In the genomic region with DNA sequence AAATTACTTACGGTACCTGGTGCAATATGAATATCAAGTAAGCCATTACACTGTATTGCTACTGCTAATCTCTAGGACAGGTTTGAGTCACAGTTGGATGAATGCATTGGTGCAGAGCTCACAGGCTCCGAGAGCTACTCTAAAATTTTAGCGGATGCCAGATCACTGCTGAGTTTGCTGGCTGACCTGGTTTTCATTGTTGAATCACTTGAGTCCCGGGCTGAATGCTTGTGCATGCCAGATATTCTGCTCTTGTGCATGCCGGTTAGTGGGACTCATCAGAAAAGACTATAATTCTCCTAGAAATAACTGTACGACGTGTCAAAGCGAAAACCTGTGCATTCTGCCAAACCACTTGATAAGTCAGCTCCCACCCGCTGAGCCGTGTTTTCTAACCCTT, we compare ENCODE assay signal across 18 mouse cellular contexts. TPM values are rescaled to one million over a fixed set of nuclear protein-coding genes. Genes with fewer than 3 reads are reported as not detected.
A peak's percentile ranks its signal among the peaks of the same experiment; 100 is the strongest.
DNase-seq lines count a peak whose midpoint lies in the region; ATAC-seq and TF ChIP-seq lines count a peak whose summit lies in the region.
"Had no signal": no experiment of that assay in that cellular context is flagged by ENCODE, and none has a peak within 500 bp of the region (broad histone marks: within the 10 kb centered on the region; RNA-seq: fewer than 3 reads in every experiment).

No protein-coding gene starts in this region.

- H3K4me1 ChIP-seq in forebrain, postnatal 0 days (ENCODE audit: insufficient read depth): peaks cover 3% of the 10 kb centered on the region; the same call in 1 of the 2 replicates
- H3K4me1 ChIP-seq in forebrain, embryonic 11.5 days (replicated peaks; ENCODE audit: control insufficient read depth, insufficient read depth, low read length): no peaks in the 10 kb centered on the region
- H3K4me1 ChIP-seq: embryonic facial prominence, embryonic 13.5 days; neural tube, embryonic 13.5 days had no signal

- no peaks in the 10 kb centered on the region for H3K9me3 ChIP-seq in forebrain, postnatal 0 days (ENCODE audit: low read length)
- H3K9me3 ChIP-seq in forebrain, embryonic 11.5 days (ENCODE audit: control insufficient read depth, low read length): no peaks in the 10 kb centered on the region
- H3K9me3 ChIP-seq: embryonic facial prominence, embryonic 13.5 days; limb, embryonic 15.5 days; neural tube, embryonic 13.5 days had no signal

- intact Hi-C loops in left cerebral cortex, postnatal 4 days (cut with DNase I): no loop called here
- intact Hi-C loops in gastrocnemius, postnatal 14 days (cut with DNase I; ENCODE audit: low total_unique reads): no loop called here

- ATAC-seq in forebrain, postnatal 0 days: peak; percentile 40; the same call in 1 of the 2 replicates
- no peak for ATAC-seq in forebrain, embryonic 11.5 days (replicated peaks; ENCODE audit: low FRiP score)
- no peak for ATAC-seq in Patski
- ATAC-seq: midbrain, embryonic 16.5 days had no signal

- in situ Hi-C loops in Patski (cut with MboI; ENCODE audit: low pct_unique_long_range_greater_than_20kb): no loop called here

- H3K27me3 ChIP-seq in forebrain, postnatal 0 days (ENCODE audit: insufficient read depth, low read length): no peaks in the 10 kb centered on the region
- no peaks in the 10 kb centered on the region for H3K27me3 ChIP-seq in forebrain, embryonic 11.5 days (ENCODE audit: control insufficient read depth, insufficient read depth, low read length)
- H3K27me3 ChIP-seq in Patski: no peaks in the 10 kb centered on the region
- H3K27me3 ChIP-seq: embryonic facial prominence, embryonic 13.5 days; limb, embryonic 15.5 days; neural tube, embryonic 13.5 days had no signal

- H3K4me2 ChIP-seq in forebrain, postnatal 0 days (ENCODE audit: low read depth): no peak overlapping the region
- H3K4me2 ChIP-seq in forebrain, embryonic 11.5 days (ENCODE audit: low read depth, low read length, severe bottlenecking): no peak overlapping the region
- H3K4me2 ChIP-seq: embryonic facial prominence, embryonic 13.5 days; limb, embryonic 15.5 days; neural tube, embryonic 13.5 days had no signal

- TF ChIP-seq CTCF in forebrain, postnatal 0 days (IDR thresholded peaks at IDR 0.05; ENCODE audit: low read depth): no peak
- no peak for TF ChIP-seq CTCF in Patski (IDR thresholded peaks at IDR 0.05)

- H3K9ac ChIP-seq in forebrain, postnatal 0 days: no peak overlapping the region
- H3K9ac ChIP-seq in forebrain, embryonic 11.5 days (ENCODE audit: low read length): no peak overlapping the region
- H3K9ac ChIP-seq: embryonic facial prominence, embryonic 13.5 days; limb, embryonic 15.5 days; neural tube, embryonic 13.5 days had no signal

- H3K36me3 ChIP-seq in forebrain, postnatal 0 days (ENCODE audit: insufficient read depth): no peaks in the 10 kb centered on the region
- H3K36me3 ChIP-seq in forebrain, embryonic 11.5 days (ENCODE audit: control insufficient read depth, insufficient read depth, low read length): no peaks in the 10 kb centered on the region
- H3K36me3 ChIP-seq: embryonic facial prominence, embryonic 13.5 days; limb, embryonic 15.5 days; neural tube, embryonic 13.5 days had no signal

- POLR2A ChIA-PET in Patski (lab: Charles Lee): interaction anchor here (0.5 kb wide), 1 partner anchor 492 kb away, joined by 3 read pairs; no protein-coding TSS in a partner anchor

- CTCF ChIA-PET in Patski (lab: Charles Lee): interaction anchor here (0.8 kb wide), 1 partner anchor 31 kb away, joined by 3 read pairs; no protein-coding TSS in a partner anchor

- H3K4me3 ChIP-seq in forebrain, postnatal 0 days (ENCODE audit: low read depth, low read length): no peak overlapping the region
- H3K4me3 ChIP-seq in forebrain, embryonic 11.5 days (ENCODE audit: low read depth, low read length): no peak overlapping the region
- H3K4me3 ChIP-seq: embryonic facial prominence, embryonic 13.5 days; limb, embryonic 15.5 days; neural tube, embryonic 13.5 days had no signal

- DNase-seq in forebrain, postnatal 0 days: peak; percentile 26
- DNase-seq in forebrain, embryonic 11.5 days (ENCODE audit: low spot score): no peak
- peak; percentile 55 for DNase-seq in left cerebral cortex, postnatal 4 days
- no peak for DNase-seq in left cerebral cortex, adult 8-10 months (ENCODE audit: low spot score in 2 of 2)
- DNase-seq in Patski (ENCODE audit: low read depth, low spot score): peak; percentile 25
- peak; percentile 75 for DNase-seq in cerebellum, adult 9-11 months
- no peak for DNase-seq in gastrocnemius, postnatal 14 days
- DNase-seq in thymus, postnatal 25 days: no peak
- DNase-seq: adrenal gland, postnatal 36 days; B cell, adult 2 months; heart, adult 11 months; lung, adult 18-20 months; lung, postnatal 4 days had no signal

- H3K27ac ChIP-seq in forebrain, postnatal 0 days (ENCODE audit: low read depth, low read length): no peak overlapping the region
- H3K27ac ChIP-seq in forebrain, embryonic 11.5 days (ENCODE audit: low read depth, low read length): no peak overlapping the region
- H3K27ac ChIP-seq: embryonic facial prominence, embryonic 13.5 days; kidney, postnatal 0 days; limb, embryonic 15.5 days; neural tube, embryonic 13.5 days had no signal

- 51% methylated on average over 10 of the region's 10 CpGs for WGBS in forebrain, postnatal 0 days
- WGBS in forebrain, embryonic 11.5 days: 88% methylated on average over 10 of the region's 10 CpGs

RNA-seq across cellular contexts. Expression of gene Btc, which starts 35.9 kb away (rescaled TPM):
- total RNA-seq in forebrain, postnatal 0 days (2014; rRNA removed): 0.15 and 0.24 TPM in 2 replicates
- polyA plus RNA-seq in forebrain, postnatal 0 days (2015; fragmentation: Nextera tagmentation; extraction: Ambion mirVana): 0.06 and 0.15 TPM in 2 replicates
- not detected in 2 replicates for polyA plus RNA-seq in forebrain, embryonic 11.5 days (2014; fragmentation: Nextera tagmentation; extraction: Ambion mirVana)
- total RNA-seq in left cerebral cortex, postnatal 4 days (2021): under 1 TPM in 1 of 2 experiments, not detected in 1; 0.28 TPM
- 1 to 10 TPM in 1 of 4 experiments, under 1 TPM in 3; 0.50 to 1.2 (median 0.77) TPM for total RNA-seq in left cerebral cortex, adult 8-10 months (2022)
- polyA plus RNA-seq in Patski (2021): 8.7 TPM
- total RNA-seq in gastrocnemius, postnatal 14 days (2021): under 1 TPM in 1 of 2 experiments, not detected in 1; 0.14 TPM
- polyA plus RNA-seq: neural tube, embryonic 13.5 days had no signal

Comparison
In these comparisons a context has a peak if more than half of its experiments do, and no peak if none do; other contexts are left out.
1. DNase-seq: peak in forebrain, postnatal 0 days (single experiment), left cerebral cortex, postnatal 4 days (single experiment), Patski (single experiment) and cerebellum, adult 9-11 months (single experiment); none in forebrain, embryonic 11.5 days (single experiment), left cerebral cortex, adult 8-10 months (0 of 2), gastrocnemius, postnatal 14 days (single experiment) and thymus, postnatal 25 days (single experiment).